Mouse (Mus musculus) layer of hippocampus, postnatal 36 days (tissue): Measurements from ENCODE around the gene Gtpbp3. TPM values are rescaled to one million over a fixed set of nuclear protein-coding genes. Genes with fewer than 3 reads are reported as not detected.

Source experiments
- DNase-seq, 2 experiments: peaks; one replicate each; pipeline ENCODE4 v3.0.0; 2022
- total RNA-seq, 2 experiments: library from RNA; stranded (reverse); gene quantifications; 2 replicates each; pipeline ENCODE4 v1.2.3; 2021

The Gtpbp3 gene
- 10 to 100 TPM; 31.7 to 33.3 TPM for total RNA-seq

GRCm38 (mm10) chr8:71487691-71488445 lies at the start of gene Gtpbp3:
TSS of gene Gtpbp3 (plus strand) at chr8:71488103.
- peak; percentile 78 to 83 for DNase-seq

GRCm38 (mm10) chr8:71441404-71441803 lies 46.5 kb upstream of the Gtpbp3 start:
- DNase-seq: no peak

GRCm38 (mm10) chr8:71445096-71445495 lies 42.8 kb upstream of the Gtpbp3 start:
- no peak for DNase-seq

- no peak for DNase-seq
Observed at GRCm38 (mm10) chr8:71451337-71451736, 36.6 kb upstream of the Gtpbp3 start.

GRCm38 (mm10) chr8:71451777-71452176 lies 36.1 kb upstream of the Gtpbp3 start:
- no peak for DNase-seq

GRCm38 (mm10) chr8:71452669-71453068 lies 35.2 kb upstream of the Gtpbp3 start:
- no peak for DNase-seq

GRCm38 (mm10) chr8:71454668-71455067 lies 33.2 kb upstream of the Gtpbp3 start:
- no peak for DNase-seq

- no peak for DNase-seq
Observed at GRCm38 (mm10) chr8:71456906-71457305, 31.0 kb upstream of the Gtpbp3 start.

- DNase-seq: no peak
Observed at GRCm38 (mm10) chr8:71457659-71458270, 30.1 kb upstream of the Gtpbp3 start.

GRCm38 (mm10) chr8:71460716-71461115 lies 27.2 kb upstream of the Gtpbp3 start:
- DNase-seq: no peak

GRCm38 (mm10) chr8:71461152-71461840 lies 26.6 kb upstream of the Gtpbp3 start:
- no peak for DNase-seq

- DNase-seq: no peak
Observed at GRCm38 (mm10) chr8:71462191-71462590, 25.7 kb upstream of the Gtpbp3 start.

- peak; percentile 59 to 72 for DNase-seq
Observed at GRCm38 (mm10) chr8:71462786-71463185, 25.1 kb upstream of the Gtpbp3 start.

GRCm38 (mm10) chr8:71463188-71464033 lies 24.5 kb upstream of the Gtpbp3 start, which contains the start of gene Abhd8:
TSS of gene Abhd8 (minus strand) at chr8:71463655.
- DNase-seq: peak; percentile 97 to 98

- peak; percentile 99 for DNase-seq
Observed at GRCm38 (mm10) chr8:71464513-71465500, 23.1 kb upstream of the Gtpbp3 start, which contains the start of gene Mrpl34. TSS of gene Mrpl34 (plus strand) at chr8:71464959.

GRCm38 (mm10) chr8:71465733-71466132 lies 22.2 kb upstream of the Gtpbp3 start:
- DNase-seq: no peak

- DNase-seq: no peak
Observed at GRCm38 (mm10) chr8:71466198-71466597, 21.7 kb upstream of the Gtpbp3 start.

- DNase-seq: no peak
Observed at GRCm38 (mm10) chr8:71467201-71467600, 20.7 kb upstream of the Gtpbp3 start.

GRCm38 (mm10) chr8:71468001-71468400 lies 19.9 kb upstream of the Gtpbp3 start:
- DNase-seq: no peak

- DNase-seq: peak; percentile 97 to 98
Observed at GRCm38 (mm10) chr8:71468916-71469315, 19.0 kb upstream of the Gtpbp3 start, which contains the start of gene Dda1. TSS of gene Dda1 (plus strand) at chr8:71469199.

GRCm38 (mm10) chr8:71469411-71469810 lies 18.5 kb upstream of the Gtpbp3 start:
- DNase-seq: peak in 1 of 2 experiments; percentile 60
